Mouse (Mus musculus) midbrain, embryonic 15.5 days (tissue): ENCODE data around the gene Rtn4r. TPM values are rescaled to one million over a fixed set of nuclear protein-coding genes. Genes with fewer than 3 reads are reported as not detected.

Source experiments
- ATAC-seq: fragments of 200-750 bp; cut with Nextera tagmentation; replicated peaks from 2 replicates; pipeline ENCODE4 v1.8.0; 2017; ENCODE audit warnings: moderate TSS enrichment
- H3K27ac ChIP-seq: fragments of 300-500 bp; sonication (generic); 2 replicates; pipeline ENCODE4 v1.5.1; 2015; ENCODE audit warnings: mild to moderate bottlenecking, inconsistent platforms
- H3K27me3 ChIP-seq: fragments of 300-500 bp; sonication (generic); replicated peaks from 2 replicates; pipeline ENCODE4 v1.6.1; 2015; ENCODE audit warnings: inconsistent platforms
- H3K36me3 ChIP-seq: fragments of 300-500 bp; sonication (generic); replicated peaks from 2 replicates; pipeline ENCODE4 v1.6.1; 2015; ENCODE audit warnings: inconsistent platforms
- H3K4me1 ChIP-seq: fragments of 300-500 bp; sonication (generic); 2 replicates; pipeline ENCODE4 v1.6.1; 2015; ENCODE audit warnings: inconsistent platforms
- H3K4me2 ChIP-seq: fragments of 300-500 bp; sonication (generic); 2 replicates; pipeline ENCODE4 v1.6.1; 2015; ENCODE audit warnings: inconsistent platforms, mild to moderate bottlenecking, moderate library complexity
- H3K4me3 ChIP-seq: fragments of 300-500 bp; sonication (generic); 2 replicates; pipeline ENCODE4 v1.5.1; 2015; ENCODE audit warnings: mild to moderate bottlenecking, inconsistent platforms
- H3K9ac ChIP-seq: fragments of 300-500 bp; sonication (generic); 2 replicates; pipeline ENCODE4 v1.6.1; 2015; ENCODE audit warnings: mild to moderate bottlenecking, inconsistent platforms
- H3K9me3 ChIP-seq: fragments of 300-500 bp; sonication (generic); 2 replicates; pipeline ENCODE4 v1.6.1; 2016; ENCODE audit warnings: inconsistent platforms
- WGBS: fragments of 180-500 bp; shearing (Covaris S2); methylation state at CpG from one replicate; pipeline ENCODE4 v1.1.7; 2015; ENCODE audit warnings: mixed read lengths; 5-methylcytosine and 5-hydroxymethylcytosine counted together
- polyA plus RNA-seq: library from polyadenylated mRNA; unstranded; fragments of >200 nt; fragmentation: Nextera tagmentation; extraction: Ambion mirVana; gene quantifications from 2 replicates; pipeline ENCODE4 v1.2.1, GENCODE M21; 2015

Gene Rtn4r
- polyA plus RNA-seq, 1 experiment from 2014 or later, result 25.0 TPM

GRCm38 (mm10) chr16:18145341-18145867 is 18.0 kb downstream of the Rtn4r start:
- no peak overlapping the region for H3K4me3 ChIP-seq
- no peak overlapping the region for H3K4me2 ChIP-seq
- H3K4me1 ChIP-seq, result peaks cover 61% of the 10 kb centered on the region
- H3K9me3 ChIP-seq, result no peaks in the 10 kb centered on the region
- 65% methylated on average over 5 of the region's 6 CpGs for WGBS
- H3K27ac ChIP-seq, result no peak overlapping the region
- no peaks in the 10 kb centered on the region for H3K36me3 ChIP-seq
- no peak overlapping the region for H3K9ac ChIP-seq
- H3K27me3 ChIP-seq, result no peaks in the 10 kb centered on the region
- ATAC-seq, result no peak

- peaks cover 64% of the 10 kb centered on the region for H3K4me1 ChIP-seq
- 0 out of 2 replicates have a peak, but pooled peaks cover 5% of the 10 kb centered on the region for H3K36me3 ChIP-seq
- no peaks in the 10 kb centered on the region for H3K9me3 ChIP-seq
- peak overlapping the region; percentile 27 for H3K4me2 ChIP-seq
- H3K27ac ChIP-seq, result peak overlapping the region; percentile 68
- no peaks in the 10 kb centered on the region for H3K27me3 ChIP-seq
- H3K9ac ChIP-seq, result no peak overlapping the region
- H3K4me3 ChIP-seq, result no peak overlapping the region
- WGBS, result 4% methylated on average over 6 of the region's 6 CpGs
- peak; percentile 91 for ATAC-seq
These were observed 20.9 kb downstream of the Rtn4r start for GRCm38 (mm10) chr16:18148208-18148876.

GRCm38 (mm10) chr16:18149205-18149604 is 21.8 kb downstream of the Rtn4r start:
- Histone ChIP-seq H3K36me3 (0 out of 2 replicates have a peak, but pooled peaks cover 5% of the 10 kb centered on the region), H3K9ac (no peak overlapping the region), H3K4me2 (no peak overlapping the region), H3K27me3 (no peaks in the 10 kb centered on the region), H3K4me1 (peaks cover 64% of the 10 kb centered on the region), H3K9me3 (no peaks in the 10 kb centered on the region), H3K27ac (peak overlapping the region; percentile 68), H3K4me3 (no peak overlapping the region)
- ATAC-seq, result no peak; the same call in 1 of the 2 replicates
- 41% methylated on average over 6 of the region's 6 CpGs for WGBS

GRCm38 (mm10) chr16:18152189-18152588 is 24.7 kb downstream of the Rtn4r start:
- peaks cover 68% of the 10 kb centered on the region for H3K4me1 ChIP-seq
- no peak for ATAC-seq

GRCm38 (mm10) chr16:18152769-18153445 is 25.5 kb downstream of the Rtn4r start:
- H3K4me2 ChIP-seq, result no peak overlapping the region
- H3K9ac ChIP-seq, result no peak overlapping the region
- WGBS, result 92% methylated on average over 9 of the region's 9 CpGs
- no peaks in the 10 kb centered on the region for H3K9me3 ChIP-seq
- H3K36me3 ChIP-seq, result 0 out of 2 replicates have a peak, but pooled peaks cover 5% of the 10 kb centered on the region
- H3K4me3 ChIP-seq, result no peak overlapping the region
- no peak for ATAC-seq
- no peak overlapping the region for H3K27ac ChIP-seq
- no peaks in the 10 kb centered on the region for H3K27me3 ChIP-seq
- peaks cover 64% of the 10 kb centered on the region for H3K4me1 ChIP-seq

More at GRCm38 (mm10) chr16:18152189-18152588, 24.7 kb downstream of the Rtn4r start:
- WGBS, result 94% methylated on average over 12 of the region's 12 CpGs
- Histone ChIP-seq H3K9me3 (no peaks in the 10 kb centered on the region), H3K36me3 (0 out of 2 replicates have a peak, but pooled peaks cover 5% of the 10 kb centered on the region), H3K4me3 (no peak overlapping the region), H3K27me3 (no peaks in the 10 kb centered on the region), H3K4me2 (no peak overlapping the region), H3K9ac (no peak overlapping the region), H3K27ac (no peak overlapping the region)

GRCm38 (mm10) chr16:18154521-18155171 is 27.2 kb downstream of the Rtn4r start:
- ATAC-seq, result peak; percentile 7; the same call in 1 of the 2 replicates
- H3K4me3 ChIP-seq, result no peak overlapping the region
- 44% methylated on average over 14 of the region's 14 CpGs for WGBS
- H3K4me1 ChIP-seq, result peaks cover 47% of the 10 kb centered on the region
- no peak overlapping the region for H3K9ac ChIP-seq
- peak overlapping the region; percentile 73 for H3K27ac ChIP-seq
- no peak overlapping the region for H3K4me2 ChIP-seq
- H3K9me3 ChIP-seq, result no peaks in the 10 kb centered on the region
- 0 out of 2 replicates have a peak, but pooled peaks cover 5% of the 10 kb centered on the region for H3K36me3 ChIP-seq
- H3K27me3 ChIP-seq, result no peaks in the 10 kb centered on the region

GRCm38 (mm10) chr16:18156579-18157350 is 29.3 kb downstream of the Rtn4r start:
- 0 out of 2 replicates have a peak overlapping the region, but pooled peaks have one; percentile 6 for H3K9ac ChIP-seq
- H3K4me3 ChIP-seq, result no peak overlapping the region
- H3K27ac ChIP-seq, result peak overlapping the region; percentile 73
- 0 out of 2 replicates have a peak, but pooled peaks cover 1% of the 10 kb centered on the region for H3K36me3 ChIP-seq
- peaks cover 54% of the 10 kb centered on the region for H3K4me1 ChIP-seq
- no peaks in the 10 kb centered on the region for H3K9me3 ChIP-seq
- WGBS, result 55% methylated on average over 12 of the region's 12 CpGs
- ATAC-seq, result no peak
- H3K27me3 ChIP-seq, result no peaks in the 10 kb centered on the region
- H3K4me2 ChIP-seq, result no peak overlapping the region

GRCm38 (mm10) chr16:18159255-18159654 is 31.8 kb downstream of the Rtn4r start:
- no peak for ATAC-seq
- no peaks in the 10 kb centered on the region for H3K36me3 ChIP-seq
- no peaks in the 10 kb centered on the region for H3K9me3 ChIP-seq
- H3K27me3 ChIP-seq, result no peaks in the 10 kb centered on the region
- H3K9ac ChIP-seq, result no peak overlapping the region
- 85% methylated on average over 6 of the region's 6 CpGs for WGBS
- no peak overlapping the region for H3K4me2 ChIP-seq
- no peak overlapping the region for H3K27ac ChIP-seq
- H3K4me1 ChIP-seq, result peaks cover 50% of the 10 kb centered on the region
- H3K4me3 ChIP-seq, result no peak overlapping the region

- Histone ChIP-seq H3K27me3 (no peaks in the 10 kb centered on the region), H3K4me1 (peaks cover 50% of the 10 kb centered on the region), H3K27ac (no peak overlapping the region), H3K9ac (no peak overlapping the region), H3K4me3 (no peak overlapping the region), H3K9me3 (no peaks in the 10 kb centered on the region), H3K36me3 (no peaks in the 10 kb centered on the region), H3K4me2 (no peak overlapping the region)
- ATAC-seq, result no peak
- WGBS, result 55% methylated on average over 1 of the region's 1 CpGs
These were observed 32.3 kb downstream of the Rtn4r start for GRCm38 (mm10) chr16:18159778-18160177.

- ATAC-seq, result no peak
- H3K27me3 ChIP-seq, result no peaks in the 10 kb centered on the region
- no peak overlapping the region for H3K4me2 ChIP-seq
- H3K4me3 ChIP-seq, result no peak overlapping the region
- no peak overlapping the region for H3K27ac ChIP-seq
- H3K9ac ChIP-seq, result no peak overlapping the region
- no peaks in the 10 kb centered on the region for H3K9me3 ChIP-seq
- H3K4me1 ChIP-seq, result peaks cover 51% of the 10 kb centered on the region
- 40% methylated on average over 7 of the region's 7 CpGs for WGBS
- no peaks in the 10 kb centered on the region for H3K36me3 ChIP-seq
These were observed 33.1 kb downstream of the Rtn4r start for GRCm38 (mm10) chr16:18160514-18160913.

- Histone ChIP-seq H3K36me3 (no peaks in the 10 kb centered on the region), H3K27me3 (no peaks in the 10 kb centered on the region), H3K9ac (no peak overlapping the region), H3K4me1 (peaks cover 51% of the 10 kb centered on the region), H3K9me3 (no peaks in the 10 kb centered on the region), H3K4me2 (no peak overlapping the region), H3K4me3 (no peak overlapping the region), H3K27ac (no peak overlapping the region)
- 73% methylated on average over 1 of the region's 1 CpGs for WGBS
- no peak for ATAC-seq
These were observed 33.7 kb downstream of the Rtn4r start for GRCm38 (mm10) chr16:18161190-18161589.
